Mouse (Mus musculus): Measurements from ENCODE around the gene A930017K11Rik. TPM values are rescaled to one million over a fixed set of nuclear protein-coding genes. Genes with fewer than 3 reads are reported as not detected.

A930017K11Rik gene
- polyA plus RNA-seq, 1 experiment from 2014 or later, result 5.4 TPM

DNA sequence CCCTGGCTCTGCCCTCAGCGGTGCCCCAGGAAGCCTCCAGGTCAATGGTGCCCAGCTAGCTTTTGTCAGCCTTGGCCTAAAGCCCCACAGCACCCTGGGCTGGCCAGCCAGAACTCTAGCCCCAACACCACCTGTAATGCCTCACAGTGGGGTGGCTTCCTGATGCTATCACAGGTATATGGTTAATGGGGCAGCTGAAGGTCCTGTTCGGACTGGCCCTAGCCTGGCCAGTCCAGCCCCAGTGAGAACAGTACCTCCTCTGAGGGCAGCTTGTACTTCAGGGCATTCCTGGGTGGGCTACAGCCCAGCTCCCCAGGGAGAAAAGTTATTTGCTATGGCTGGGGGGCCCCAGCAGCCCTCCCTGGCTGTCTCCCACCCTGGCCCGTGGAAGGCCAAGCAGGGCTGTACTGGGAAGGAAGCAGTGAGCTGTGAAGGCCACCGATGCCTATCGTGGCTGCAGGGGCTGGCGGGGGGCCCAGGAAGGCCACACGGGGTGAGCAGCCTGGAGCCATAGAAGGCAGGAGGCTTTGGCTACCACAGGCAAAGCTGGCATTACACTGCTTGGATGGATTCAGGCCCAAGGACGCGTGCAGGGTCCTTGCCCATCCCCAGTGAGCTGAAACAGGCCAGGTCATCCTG is 6.7 kb downstream of the A930017K11Rik start:
- peak; percentile 55 for ATAC-seq (replicated peaks; ENCODE audit: low FRiP score)
- Histone ChIP-seq H3K9me3 (replicated peaks) (no peaks in the 10 kb centered on the region), H3K36me3 (no peaks in the 10 kb centered on the region), H3K27me3 (peaks cover 11% of the 10 kb centered on the region), H3K9ac (no peak overlapping the region; the same call in 1 of the 2 replicates), H3K4me3 (replicated peaks) (no peak overlapping the region), H3K4me2 (0 out of 2 replicates have a peak overlapping the region, but pooled peaks have one; percentile 1), H3K4me1 (peaks cover 31% of the 10 kb centered on the region), H3K27ac (peak overlapping the region; percentile 85)
- 43% methylated on average over 9 of the region's 9 CpGs for WGBS

- H3K9ac ChIP-seq, result no peak within 1 kb of the TSS; the same call in 1 of the 2 replicates
- WGBS, result 58% methylated on average over 6 of the region's 6 CpGs
- ATAC-seq (replicated peaks; ENCODE audit: low FRiP score), result no peak
These were observed 7.8 kb downstream of the A930017K11Rik start, which contains the start of the genes Pigq and Nhlrc4 for GRCm38 (mm10) chr17:25944366-25945163. Gene Pigq, minus strand, starts transcription at chr17:25944936. Gene Nhlrc4, minus strand, starts transcription at chr17:25944961.

DNA sequence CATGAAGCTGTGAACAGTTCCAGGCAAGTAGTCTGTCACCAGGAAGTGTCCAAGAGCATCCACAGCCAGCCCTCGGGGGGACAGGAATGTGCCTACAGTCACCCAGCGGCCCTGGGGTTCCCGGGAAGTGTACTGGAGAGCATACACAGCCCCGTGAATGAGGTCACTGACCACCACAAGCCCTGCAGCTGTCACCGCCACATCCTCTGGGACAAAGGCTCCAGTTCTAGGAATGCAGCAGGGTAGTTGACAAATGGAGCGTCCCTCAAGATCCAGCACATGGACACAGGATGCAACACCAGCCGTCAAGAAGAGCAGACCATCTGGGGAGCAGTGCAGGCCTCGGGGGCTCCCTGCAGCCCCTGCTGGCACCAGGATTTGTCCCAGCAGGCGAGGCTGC is 8.6 kb downstream of the A930017K11Rik start:
- Histone ChIP-seq H3K36me3 (peaks cover 6% of the 10 kb centered on the region; the same call in 1 of the 2 replicates), H3K9me3 (replicated peaks) (no peaks in the 10 kb centered on the region), H3K9ac (no peak overlapping the region), H3K4me3 (replicated peaks) (no peak overlapping the region), H3K27me3 (no peaks in the 10 kb centered on the region), H3K27ac (peak overlapping the region; percentile 18; the same call in 1 of the 2 replicates), H3K4me2 (no peak overlapping the region), H3K4me1 (peaks cover 41% of the 10 kb centered on the region)
- 80% methylated on average over 9 of the region's 9 CpGs for WGBS
- no peak for ATAC-seq (replicated peaks; ENCODE audit: low FRiP score)

More at GRCm38 (mm10) chr17:25944366-25945163, 7.8 kb downstream of the A930017K11Rik start, which contains the start of the genes Pigq and Nhlrc4:
- Histone ChIP-seq H3K27me3 (peaks cover under 1% of the 10 kb centered on the region; the same call in 1 of the 2 replicates), H3K9me3 (replicated peaks) (no peaks in the 10 kb centered on the region), H3K4me2 (0 out of 2 replicates have a peak within 1 kb of the TSS, but pooled peaks have one; percentile 1), H3K27ac (peak within 1 kb of the TSS; percentile 85), H3K4me1 (peaks cover 41% of the 10 kb centered on the region), H3K36me3 (0 out of 2 replicates have a peak, but pooled peaks cover 1% of the 10 kb centered on the region), H3K4me3 (replicated peaks) (no peak within 1 kb of the TSS)

- H3K4me1 ChIP-seq, result peaks cover 41% of the 10 kb centered on the region
- no peaks in the 10 kb centered on the region for H3K27me3 ChIP-seq
- no peak overlapping the region for H3K9ac ChIP-seq
- H3K9me3 ChIP-seq (replicated peaks), result no peaks in the 10 kb centered on the region
- WGBS, result 80% methylated on average over 3 of the region's 3 CpGs
- H3K36me3 ChIP-seq, result peaks cover 10% of the 10 kb centered on the region; the same call in 1 of the 2 replicates
- H3K4me3 ChIP-seq (replicated peaks), result no peak overlapping the region
- ATAC-seq (replicated peaks; ENCODE audit: low FRiP score), result no peak
- no peak overlapping the region for H3K4me2 ChIP-seq
- H3K27ac ChIP-seq, result peak overlapping the region; percentile 18; the same call in 1 of the 2 replicates
These were observed 9.1 kb downstream of the A930017K11Rik start for GRCm38 (mm10) chr17:25943221-25943620.

DNA sequence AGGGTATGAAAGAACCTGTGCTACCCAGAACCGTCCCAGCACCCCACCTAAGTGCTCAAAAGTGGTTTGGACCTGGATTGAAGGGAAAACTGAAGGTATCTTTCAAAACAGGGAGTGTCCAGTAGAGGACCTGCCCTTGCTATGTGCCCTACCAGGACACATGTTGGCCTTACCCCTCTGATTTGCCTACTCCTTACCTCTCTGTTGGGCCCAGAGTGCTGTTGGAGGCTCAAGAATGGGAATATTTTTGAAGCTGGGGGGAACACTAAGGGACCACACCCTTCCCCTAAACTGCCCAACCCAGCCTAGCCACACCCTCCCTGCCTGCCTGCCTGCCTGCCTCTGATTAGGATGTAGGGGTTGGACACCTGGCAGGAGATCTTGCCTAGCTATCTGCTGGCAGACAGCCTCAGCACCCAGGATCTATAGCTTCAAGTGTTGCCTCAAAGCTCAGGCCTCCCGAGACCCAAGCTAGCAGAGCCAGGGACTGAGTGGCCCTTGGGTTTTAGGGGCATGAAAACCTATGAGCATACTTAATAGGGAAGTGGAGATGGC is 9.7 kb downstream of the A930017K11Rik start:
- H3K9ac ChIP-seq, result no peak overlapping the region
- H3K4me3 ChIP-seq (replicated peaks), result peak overlapping the region; percentile 84; the same call in 1 of the 2 replicates
- peaks cover 41% of the 10 kb centered on the region for H3K4me1 ChIP-seq
- no peaks in the 10 kb centered on the region for H3K27me3 ChIP-seq
- 73% methylated on average over 2 of the region's 2 CpGs for WGBS
- no peaks in the 10 kb centered on the region for H3K9me3 ChIP-seq (replicated peaks)
- H3K36me3 ChIP-seq, result peaks cover 11% of the 10 kb centered on the region
- peak; percentile 34; the same call in 1 of the 2 replicates for ATAC-seq (replicated peaks; ENCODE audit: low FRiP score)
- peak overlapping the region; percentile 18; the same call in 1 of the 2 replicates for H3K27ac ChIP-seq
- no peak overlapping the region; the same call in 1 of the 2 replicates for H3K4me2 ChIP-seq

DNA sequence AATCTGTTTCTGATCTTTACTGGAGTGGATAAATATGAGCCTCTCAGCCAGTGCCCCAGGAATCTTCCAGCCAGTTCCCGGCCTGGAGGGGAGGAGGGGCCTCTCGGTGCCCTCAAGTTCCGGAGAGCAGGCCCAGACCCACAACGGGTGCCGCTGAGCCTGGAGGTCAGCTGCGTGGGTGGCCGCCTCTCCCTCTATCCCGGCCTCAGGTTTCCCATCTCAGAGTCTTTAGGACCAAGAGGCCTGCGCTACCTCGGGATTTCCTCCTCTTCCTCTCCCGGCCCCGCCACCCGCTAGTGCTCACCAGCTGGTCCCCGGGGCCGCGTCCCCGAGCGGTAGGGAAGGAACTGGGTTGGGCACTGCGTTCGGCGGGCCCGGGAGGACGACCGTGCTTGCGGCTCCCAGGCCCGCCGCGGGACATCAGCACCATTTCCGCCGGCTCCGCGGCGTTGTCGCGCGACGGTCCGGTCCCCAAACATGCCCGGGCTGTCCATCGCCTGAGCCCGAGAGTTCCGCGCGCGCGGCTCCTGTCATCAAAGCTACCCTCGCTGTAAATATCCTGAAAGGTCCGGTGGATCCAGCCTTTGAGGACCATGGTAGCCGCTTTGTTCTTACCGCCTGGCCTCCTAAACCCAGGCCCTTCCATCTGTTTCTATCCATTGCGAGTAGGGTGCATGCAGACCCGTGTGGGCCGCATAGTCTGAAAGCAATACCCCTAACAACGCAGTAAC is 10.7 kb downstream of the A930017K11Rik start:
- WGBS, result 2% methylated on average over 54 of the region's 54 CpGs
- H3K36me3 ChIP-seq, result peaks cover 21% of the 10 kb centered on the region
- no peaks in the 10 kb centered on the region for H3K9me3 ChIP-seq (replicated peaks)
- H3K4me2 ChIP-seq, result peak overlapping the region; percentile 69
- peak; percentile 38 for ATAC-seq (replicated peaks; ENCODE audit: low FRiP score)
- H3K4me3 ChIP-seq (replicated peaks), result peak overlapping the region; percentile 84
- peaks cover 40% of the 10 kb centered on the region for H3K4me1 ChIP-seq
- peak overlapping the region; percentile 96 for H3K27ac ChIP-seq
- peak overlapping the region; percentile 75 for H3K9ac ChIP-seq
- H3K27me3 ChIP-seq, result no peaks in the 10 kb centered on the region

DNA sequence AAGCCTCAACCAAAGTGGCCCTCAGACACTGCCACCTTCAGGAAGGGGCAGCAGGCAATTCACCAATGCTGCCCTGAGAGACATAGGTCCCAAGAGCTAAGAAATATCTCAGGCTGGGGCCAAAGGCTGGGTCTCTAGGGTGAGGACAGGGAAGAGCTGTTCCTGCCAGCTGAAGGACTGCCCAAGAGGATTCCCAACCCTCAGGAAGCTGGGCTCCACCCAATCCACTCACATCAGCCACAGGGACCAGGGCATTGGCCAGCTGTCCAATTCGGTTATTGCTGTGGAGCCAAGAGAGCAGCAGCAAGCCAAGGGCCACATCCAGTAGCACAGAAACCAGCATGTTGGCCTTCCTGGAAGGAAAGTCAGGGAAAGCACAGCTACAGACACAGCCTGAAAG is 17.8 kb downstream of the A930017K11Rik start:
- 90% methylated on average over 1 of the region's 1 CpGs for WGBS
- no peaks in the 10 kb centered on the region for H3K27me3 ChIP-seq
- no peak overlapping the region for H3K4me2 ChIP-seq
- no peaks in the 10 kb centered on the region for H3K9me3 ChIP-seq (replicated peaks)
- H3K4me3 ChIP-seq (replicated peaks), result no peak overlapping the region
- no peak overlapping the region for H3K27ac ChIP-seq
- H3K9ac ChIP-seq, result no peak overlapping the region
- ATAC-seq (replicated peaks; ENCODE audit: low FRiP score), result no peak
- H3K4me1 ChIP-seq, result no peaks in the 10 kb centered on the region; the same call in 1 of the 2 replicates
- H3K36me3 ChIP-seq, result peaks cover 88% of the 10 kb centered on the region

DNA sequence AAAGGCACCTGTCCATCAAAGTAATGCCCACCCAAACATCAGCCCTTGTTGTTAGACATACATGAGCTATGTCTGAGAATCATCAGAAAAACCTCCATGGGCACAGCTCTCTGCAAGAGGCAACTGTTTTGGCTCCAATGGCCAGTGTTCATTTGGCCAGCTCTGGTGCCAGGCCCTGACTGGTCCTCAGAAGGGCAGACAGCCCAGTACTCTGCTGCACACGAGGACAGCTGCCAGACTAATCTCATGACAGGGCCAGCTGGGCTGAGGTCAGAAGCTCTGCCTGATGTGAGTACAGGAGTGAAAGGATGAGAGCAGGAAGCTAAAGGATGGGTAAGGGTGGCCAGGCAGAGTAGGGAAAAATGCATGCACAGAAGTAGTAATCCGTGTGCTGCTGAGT is 27.0 kb downstream of the A930017K11Rik start:
- Histone ChIP-seq H3K4me1 (peaks cover 8% of the 10 kb centered on the region), H3K9me3 (replicated peaks) (no peaks in the 10 kb centered on the region), H3K4me3 (replicated peaks) (no peak overlapping the region), H3K36me3 (peaks cover 51% of the 10 kb centered on the region), H3K9ac (no peak overlapping the region), H3K27me3 (no peaks in the 10 kb centered on the region), H3K27ac (no peak overlapping the region), H3K4me2 (no peak overlapping the region)
- ATAC-seq (replicated peaks; ENCODE audit: low FRiP score), result no peak
- 83% methylated on average over 2 of the region's 2 CpGs for WGBS

- 80% methylated on average over 5 of the region's 5 CpGs for WGBS
- Histone ChIP-seq H3K4me1 (peaks cover 23% of the 10 kb centered on the region), H3K27ac (no peak overlapping the region), H3K9me3 (replicated peaks) (no peaks in the 10 kb centered on the region), H3K9ac (no peak overlapping the region), H3K4me2 (no peak overlapping the region), H3K4me3 (replicated peaks) (no peak overlapping the region), H3K27me3 (no peaks in the 10 kb centered on the region), H3K36me3 (peaks cover 22% of the 10 kb centered on the region)
- no peak for ATAC-seq (replicated peaks; ENCODE audit: low FRiP score)
These were observed 30.2 kb downstream of the A930017K11Rik start for GRCm38 (mm10) chr17:25922120-25922519.

GRCm38 (mm10) chr17:25919786-25920642 is 32.4 kb downstream of the A930017K11Rik start:
- peak overlapping the region; percentile 71 for H3K9ac ChIP-seq
- H3K27me3 ChIP-seq, result no peaks in the 10 kb centered on the region
- H3K9me3 ChIP-seq (replicated peaks), result no peaks in the 10 kb centered on the region
- H3K4me2 ChIP-seq, result peak overlapping the region; percentile 90
- under 1% methylated on average over 40 of the region's 40 CpGs for WGBS
- peak; percentile 98 for ATAC-seq (replicated peaks; ENCODE audit: low FRiP score)
- peaks cover 26% of the 10 kb centered on the region for H3K4me1 ChIP-seq
- H3K36me3 ChIP-seq, result peaks cover under 1% of the 10 kb centered on the region
- H3K27ac ChIP-seq, result peak overlapping the region; percentile 98
- H3K4me3 ChIP-seq (replicated peaks), result peak overlapping the region; percentile 99
